Mouse (Mus musculus) intestine, embryonic 16.5 days (tissue): ENCODE data around the gene Ccndbp1. TPM values are rescaled to one million over a fixed set of nuclear protein-coding genes. Genes with fewer than 3 reads are reported as not detected.
A peak's percentile ranks its signal among the peaks of the same experiment; 100 is the strongest.
"Not testable (repeated sequence)": the region's sequence is repeated elsewhere in the genome, so short reads cannot be mapped to it uniquely, and the experiment has no call there.

Source experiments
- ATAC-seq: fragments of 200-750 bp; cut with Nextera tagmentation; 2 replicates; pipeline ENCODE4 v1.8.0; 2017; ENCODE audit warnings: moderate TSS enrichment, moderate library complexity
- H3K27ac ChIP-seq: fragments of 300-500 bp; sonication (generic); 2 replicates; pipeline ENCODE4 v1.5.1; 2014; ENCODE audit warnings: mild to moderate bottlenecking, low read length
- H3K27me3 ChIP-seq: fragments of 300-500 bp; sonication (generic); replicated peaks from 2 replicates; pipeline ENCODE4 v1.6.1; 2014; ENCODE audit warnings: low read length, control low read depth, mixed read lengths; ENCODE audit not compliant: control insufficient read depth, insufficient read depth
- H3K36me3 ChIP-seq: fragments of 300-500 bp; sonication (generic); 2 replicates; pipeline ENCODE4 v1.6.1; 2014; ENCODE audit warnings: low read length, control low read depth; ENCODE audit not compliant: control insufficient read depth, insufficient read depth
- H3K4me1 ChIP-seq: fragments of 300-500 bp; sonication (generic); 2 replicates; pipeline ENCODE4 v1.6.1; 2014; ENCODE audit warnings: low read length, control low read depth, mixed read lengths; ENCODE audit not compliant: control insufficient read depth, insufficient read depth
- H3K4me2 ChIP-seq: fragments of 300-500 bp; sonication (generic); 2 replicates; pipeline ENCODE4 v1.6.1; 2014; ENCODE audit warnings: low read depth, low read length, control low read depth
- H3K4me3 ChIP-seq: fragments of 300-500 bp; sonication (generic); 2 replicates; pipeline ENCODE4 v1.5.1; 2014; ENCODE audit warnings: mild to moderate bottlenecking, low read length
- H3K9ac ChIP-seq: fragments of 300-500 bp; sonication (generic); 2 replicates; pipeline ENCODE4 v1.6.1; 2014; ENCODE audit warnings: low read depth, low read length
- H3K9me3 ChIP-seq: fragments of 300-500 bp; sonication (generic); 2 replicates; pipeline ENCODE4 v1.6.1; 2016; ENCODE audit warnings: low read length, control low read depth; ENCODE audit not compliant: control insufficient read depth
- WGBS: fragments of 180-500 bp; shearing (Covaris S2); extraction: QIAGEN DNeasy Blood & Tissue Kit; methylation state at CpG from one replicate; pipeline ENCODE4 v1.1.7; 2014; 5-methylcytosine and 5-hydroxymethylcytosine counted together
- polyA plus RNA-seq: library from polyadenylated mRNA; unstranded; fragments of >200 nt; fragmentation: Nextera tagmentation; extraction: Ambion mirVana; gene quantifications from 2 replicates; pipeline ENCODE4 v1.2.1, GENCODE M21; 2015

Gene Ccndbp1
- polyA plus RNA-seq, 1 experiment from 2014 or later = 34.5 TPM

- Histone ChIP-seq H3K9me3 (no peaks in the 10 kb centered on the region), H3K4me1 (no peaks in the 10 kb centered on the region), H3K4me2 (no peak overlapping the region), H3K4me3 (no peak overlapping the region), H3K27ac (no peak overlapping the region), H3K27me3 (no peaks in the 10 kb centered on the region), H3K36me3 (no peaks in the 10 kb centered on the region), H3K9ac (no peak overlapping the region)
- ATAC-seq = no peak
- 94% methylated on average over 1 of the region's 1 CpGs for WGBS
Measured at GRCm38 (mm10) chr2:120985241-120985640, 23.0 kb upstream of the Ccndbp1 start.

DNA sequence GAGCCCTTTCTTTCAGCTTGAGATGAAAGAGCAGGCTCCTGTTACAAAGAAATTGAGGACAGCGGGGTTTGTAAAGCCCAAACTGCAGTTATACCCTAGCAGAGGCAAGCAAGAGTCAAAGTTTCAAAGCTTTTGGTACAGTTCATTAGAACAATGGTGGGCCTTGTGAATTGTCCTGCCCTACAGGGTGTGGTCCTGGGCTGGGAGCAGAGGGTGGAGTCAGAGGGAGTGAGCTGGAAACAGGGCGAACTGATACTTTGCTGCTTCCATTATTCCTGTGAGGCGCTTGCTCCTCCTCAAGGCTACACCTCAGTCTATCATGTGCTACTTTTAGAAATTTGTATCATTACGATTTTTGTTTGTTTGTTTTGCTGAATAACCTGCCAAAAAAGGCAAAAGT is 17.0 kb upstream of the Ccndbp1 start:
- Histone ChIP-seq H3K9ac (no peak overlapping the region), H3K4me3 (no peak overlapping the region), H3K4me1 (no peaks in the 10 kb centered on the region), H3K4me2 (no peak overlapping the region), H3K36me3 (no peaks in the 10 kb centered on the region), H3K27me3 (no peaks in the 10 kb centered on the region), H3K9me3 (no peaks in the 10 kb centered on the region), H3K27ac (no peak overlapping the region)
- 77% methylated on average over 4 of the region's 4 CpGs for WGBS
- no peak for ATAC-seq

GRCm38 (mm10) chr2:120996607-120997006 is 11.6 kb upstream of the Ccndbp1 start:
- H3K27ac ChIP-seq, H3K9me3 ChIP-seq, H3K9ac ChIP-seq, H3K4me2 ChIP-seq, ATAC-seq, H3K4me3 ChIP-seq, H3K4me1 ChIP-seq, H3K36me3 ChIP-seq, H3K27me3 ChIP-seq: not testable (repeated sequence)
- WGBS = 78% methylated on average over 1 of the region's 1 CpGs

DNA sequence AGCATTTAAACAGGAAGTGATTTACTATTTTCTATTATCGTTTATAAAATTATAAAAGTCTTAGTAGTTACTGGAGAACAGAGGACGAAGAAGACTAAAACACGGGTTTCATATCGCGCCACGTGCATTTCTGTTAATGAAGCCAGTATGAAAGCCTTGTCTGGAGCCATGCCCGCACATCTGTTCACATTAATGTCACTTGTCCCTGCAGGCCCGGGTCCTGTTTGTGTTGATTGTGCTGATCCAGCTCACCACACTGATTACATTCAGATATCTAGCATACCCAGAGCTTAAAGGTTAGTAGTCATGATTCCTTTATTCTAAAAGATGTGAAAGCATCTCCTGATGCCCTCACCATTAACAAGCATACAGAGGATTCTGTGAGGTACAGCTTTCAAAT is 9.3 kb upstream of the Ccndbp1 start:
- H3K9me3 ChIP-seq = no peaks in the 10 kb centered on the region
- H3K9ac ChIP-seq = no peak overlapping the region
- no peaks in the 10 kb centered on the region for H3K27me3 ChIP-seq
- WGBS = 87% methylated on average over 8 of the region's 8 CpGs
- H3K4me1 ChIP-seq = no peaks in the 10 kb centered on the region
- H3K4me3 ChIP-seq = no peak overlapping the region
- no peaks in the 10 kb centered on the region for H3K36me3 ChIP-seq
- H3K4me2 ChIP-seq = no peak overlapping the region
- no peak overlapping the region for H3K27ac ChIP-seq
- ATAC-seq = no peak

- no peak overlapping the region for H3K9ac ChIP-seq
- no peaks in the 10 kb centered on the region for H3K27me3 ChIP-seq
- H3K4me3 ChIP-seq = no peak overlapping the region
- no peak overlapping the region for H3K4me2 ChIP-seq
- H3K36me3 ChIP-seq = no peaks in the 10 kb centered on the region
- no peak overlapping the region for H3K27ac ChIP-seq
- 73% methylated on average over 2 of the region's 2 CpGs for WGBS
- no peaks in the 10 kb centered on the region for H3K9me3 ChIP-seq
- H3K4me1 ChIP-seq = no peaks in the 10 kb centered on the region
- ATAC-seq = no peak
Measured at GRCm38 (mm10) chr2:121003586-121003985, 4.6 kb upstream of the Ccndbp1 start.

DNA sequence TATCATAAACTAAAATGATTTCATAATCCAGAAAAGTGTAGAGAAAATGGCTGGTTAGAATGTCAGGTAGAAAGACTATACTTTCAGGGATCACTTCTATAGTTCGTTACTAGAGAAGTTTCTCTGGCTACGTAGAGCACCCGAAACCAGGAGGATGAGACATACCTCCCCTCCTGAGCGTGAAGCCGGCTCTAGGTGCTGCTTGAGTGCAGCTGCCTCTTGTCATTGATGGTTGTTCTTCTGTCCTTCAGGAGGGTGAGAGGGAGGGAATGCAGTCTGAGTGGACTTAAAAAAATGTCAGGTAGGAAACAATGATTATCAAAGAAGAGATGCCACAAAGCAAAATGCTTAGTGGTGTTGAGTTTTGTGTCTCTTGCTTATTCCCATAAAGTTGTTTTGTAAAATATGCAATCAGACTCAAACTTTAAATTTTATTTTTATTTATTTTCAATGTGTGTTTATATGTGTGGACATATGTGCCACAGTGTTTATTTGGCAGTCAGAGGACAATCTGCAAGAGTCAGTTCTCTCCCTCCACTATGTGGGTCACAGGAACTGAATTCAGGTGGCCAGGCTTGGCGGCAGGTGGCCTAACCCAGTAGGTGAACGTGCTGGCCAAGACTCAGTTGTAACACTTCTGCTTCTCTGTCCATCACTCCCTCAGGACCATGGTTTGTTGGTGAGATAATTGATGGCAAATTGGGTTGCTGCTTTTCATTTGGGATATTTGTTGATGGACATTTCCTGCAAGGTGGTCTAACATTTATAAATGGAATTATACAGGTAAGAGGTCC is 4.0 kb upstream of the Ccndbp1 start:
- no peak for ATAC-seq
- no peaks in the 10 kb centered on the region for H3K27me3 ChIP-seq
- H3K4me3 ChIP-seq = no peak overlapping the region
- H3K27ac ChIP-seq = no peak overlapping the region
- no peak overlapping the region for H3K4me2 ChIP-seq
- no peaks in the 10 kb centered on the region for H3K36me3 ChIP-seq
- no peak overlapping the region for H3K9ac ChIP-seq
- H3K4me1 ChIP-seq = no peaks in the 10 kb centered on the region
- no peaks in the 10 kb centered on the region for H3K9me3 ChIP-seq
- 86% methylated on average over 7 of the region's 7 CpGs for WGBS

GRCm38 (mm10) chr2:121006986-121007385 is 1.2 kb upstream of the Ccndbp1 start:
- H3K9ac ChIP-seq = no peak overlapping the region
- no peak overlapping the region for H3K4me3 ChIP-seq
- ATAC-seq = no peak
- H3K36me3 ChIP-seq = no peaks in the 10 kb centered on the region
- H3K27me3 ChIP-seq = no peaks in the 10 kb centered on the region
- no peaks in the 10 kb centered on the region for H3K4me1 ChIP-seq
- no peaks in the 10 kb centered on the region for H3K9me3 ChIP-seq
- no peak overlapping the region for H3K27ac ChIP-seq
- H3K4me2 ChIP-seq = no peak overlapping the region
- WGBS = 75% methylated on average over 1 of the region's 1 CpGs

DNA sequence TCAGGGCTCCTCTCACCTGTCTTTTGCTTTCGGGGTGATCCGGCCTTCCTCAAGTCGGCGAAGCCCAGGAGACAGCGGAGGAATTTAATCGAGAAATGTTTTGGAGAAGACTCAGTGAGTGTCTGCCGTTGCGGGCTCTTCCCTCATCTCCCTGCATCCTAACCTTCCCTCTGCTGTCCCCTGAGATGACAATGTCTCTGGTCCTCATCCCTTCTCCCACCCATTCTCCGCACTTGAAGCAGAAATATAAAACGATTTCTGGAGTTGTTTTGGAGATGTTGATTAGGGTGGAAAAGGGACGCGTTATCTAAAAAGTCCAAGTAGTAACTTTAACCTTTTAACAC is 433 bp downstream of the Ccndbp1 start:
- Histone ChIP-seq H3K27me3 (no peaks in the 10 kb centered on the region), H3K36me3 (no peaks in the 10 kb centered on the region), H3K27ac (no peak overlapping the region), H3K9me3 (no peaks in the 10 kb centered on the region), H3K4me2 (peak overlapping the region; percentile 83), H3K4me3 (peak overlapping the region; percentile 75), H3K4me1 (no peaks in the 10 kb centered on the region), H3K9ac (peak overlapping the region; percentile 76)
- under 1% methylated on average over 12 of the region's 12 CpGs for WGBS
- ATAC-seq = peak; percentile 22; the same call in 1 of the 2 replicates

- WGBS = 21% methylated on average over 5 of the region's 5 CpGs
- no peak for ATAC-seq
Measured at GRCm38 (mm10) chr2:121009071-121009677, 971 bp downstream of the Ccndbp1 start.

More at GRCm38 (mm10) chr2:121009071-121009677, 971 bp downstream of the Ccndbp1 start:
- H3K9me3 ChIP-seq = no peaks in the 10 kb centered on the region
- H3K27me3 ChIP-seq = no peaks in the 10 kb centered on the region
- H3K27ac ChIP-seq = no peak overlapping the region
- no peaks in the 10 kb centered on the region for H3K4me1 ChIP-seq
- H3K4me3 ChIP-seq = peak overlapping the region; percentile 75
- peak overlapping the region; percentile 76 for H3K9ac ChIP-seq
- no peaks in the 10 kb centered on the region for H3K36me3 ChIP-seq
- peak overlapping the region; percentile 83 for H3K4me2 ChIP-seq
